Mouse (Mus musculus): ENCODE results near the gene Vmn1r167. TPM values are rescaled to one million over a fixed set of nuclear protein-coding genes. Genes with fewer than 3 reads are reported as not detected.

The Vmn1r167 gene
- total RNA-seq (2023) = not detected in 2 replicates

GRCm38 (mm10) chr7:23507106-23507505, at the start of gene Vmn1r167:
Gene Vmn1r167 (minus strand): TSS chr7:23507206.

GRCm38 (mm10) chr7:23539432-23539831, 32.4 kb upstream of the Vmn1r167 start, which contains the start of gene Vmn1r168:
Gene Vmn1r168 (plus strand): TSS chr7:23539732.

Other genes starting within 250 kb of the Vmn1r167 start
- not detected in 2 replicates for gene Gm6902, start 228.3 kb downstream of the Vmn1r167 start, total RNA-seq (2023)
- not detected in 2 replicates for gene Nlrp4e, start 206.0 kb downstream of the Vmn1r167 start, total RNA-seq (2023)
- gene Nlrp5, start 121.3 kb downstream of the Vmn1r167 start, total RNA-seq (2023) = not detected in 2 replicates
- gene Vmn1r168, start 32.5 kb upstream of the Vmn1r167 start, total RNA-seq (2023) = not detected in 2 replicates
- gene Vmn1r169, start 68.3 kb upstream of the Vmn1r167 start, total RNA-seq (2023) = not detected in 2 replicates
- gene Vmn1r170, start 99.0 kb upstream of the Vmn1r167 start, total RNA-seq (2023) = not detected in 2 replicates
- gene Vmn1r171, start 123.5 kb upstream of the Vmn1r167 start, total RNA-seq (2023) = not detected in 2 replicates
- gene Vmn1r172, start 151.1 kb upstream of the Vmn1r167 start, total RNA-seq (2023) = not detected in 2 replicates
- gene Vmn1r173, start 193.5 kb upstream of the Vmn1r167 start, total RNA-seq (2023) = not detected in 2 replicates
- not detected in 2 replicates for gene Vmn1r174, start 245.1 kb upstream of the Vmn1r167 start, total RNA-seq (2023)